Mouse (Mus musculus) induced T-regulatory cell, adult 2 months (primary cell): ENCODE results near the gene Toe1.

ENCODE experiments used
- DNase-seq: peaks from one replicate; pipeline ENCODE4 v3.0.0-alpha.2; 2012; ENCODE audit warnings: low read depth

Toe1 gene

DNA sequence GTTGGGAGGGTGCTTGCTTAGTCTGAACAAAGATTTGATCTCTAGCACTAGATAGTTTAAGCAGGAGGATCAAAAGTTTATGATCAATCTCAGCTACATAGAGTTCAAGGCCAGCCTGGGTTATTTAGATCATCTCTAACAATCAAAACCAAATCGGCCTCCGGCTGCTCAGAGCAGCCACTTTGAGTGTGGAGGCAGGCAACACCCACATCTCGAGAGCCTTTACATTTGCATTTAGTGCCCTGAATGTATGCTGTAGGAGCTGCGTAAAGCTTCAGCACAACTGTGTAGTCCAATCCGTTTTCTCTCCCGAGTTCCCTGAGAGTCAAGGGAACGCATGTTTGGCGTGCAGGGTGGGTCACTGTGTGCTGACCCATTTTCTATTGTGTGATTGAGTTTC is 15.0 kb downstream of the Toe1 start:
- DNase-seq: no peak

DNA sequence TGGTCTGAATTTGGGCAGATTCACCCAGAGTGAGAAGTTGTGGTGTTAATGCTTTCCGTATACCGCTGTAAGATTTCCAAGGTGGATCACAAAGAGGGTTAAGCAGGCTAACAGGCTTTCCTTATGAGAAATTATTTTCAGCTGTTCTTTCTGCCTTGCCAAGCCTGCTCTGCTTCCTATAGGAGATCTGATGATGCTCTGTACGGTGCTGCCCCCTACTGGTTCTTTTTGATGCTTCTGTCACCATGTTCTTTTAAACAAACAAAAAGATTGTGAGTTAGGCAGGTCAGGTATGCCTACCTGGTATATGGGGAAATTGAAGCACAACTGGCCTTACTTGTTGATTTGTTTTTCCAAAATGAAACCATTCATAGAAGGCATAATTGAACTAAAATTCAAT is 18.5 kb downstream of the Toe1 start:
- DNase-seq: peak; percentile 90

DNA sequence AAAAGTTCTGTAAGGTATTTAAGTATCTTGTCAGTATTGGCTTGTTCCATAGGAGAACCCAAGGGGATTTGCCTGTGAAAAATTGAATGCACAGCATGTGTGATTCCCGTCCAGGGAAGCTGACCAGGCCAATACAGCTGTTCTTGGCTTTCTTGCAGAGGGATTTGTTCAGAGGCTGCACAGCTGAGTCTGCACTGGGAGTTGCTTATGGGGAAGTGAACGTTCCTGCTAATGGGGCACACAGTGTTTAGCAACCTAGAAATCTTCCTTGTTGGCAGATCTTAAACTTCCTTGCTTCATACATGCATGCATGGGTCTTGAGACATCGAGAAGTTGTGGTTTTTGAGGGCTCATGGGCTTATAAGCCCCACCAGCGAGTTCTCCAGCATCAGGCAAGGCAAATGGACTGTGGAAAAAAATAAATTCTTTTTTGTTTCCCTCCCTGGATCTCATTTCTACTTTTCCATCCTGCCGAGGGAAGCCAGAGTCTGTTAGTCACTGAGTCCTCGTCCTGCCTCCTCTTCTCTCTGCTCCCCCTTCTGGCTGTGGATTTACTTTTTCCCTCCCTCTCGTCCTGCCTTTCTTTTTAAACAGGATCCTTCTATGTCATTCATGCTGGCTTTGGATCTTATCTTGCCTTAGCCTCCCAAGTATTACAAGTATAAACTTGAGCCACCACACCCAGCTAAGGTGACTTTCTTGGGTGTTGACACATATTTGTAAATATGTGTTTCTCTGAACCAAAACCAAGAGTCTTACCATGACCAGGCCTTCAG is 19.3 kb downstream of the Toe1 start:
- no peak for DNase-seq

DNA sequence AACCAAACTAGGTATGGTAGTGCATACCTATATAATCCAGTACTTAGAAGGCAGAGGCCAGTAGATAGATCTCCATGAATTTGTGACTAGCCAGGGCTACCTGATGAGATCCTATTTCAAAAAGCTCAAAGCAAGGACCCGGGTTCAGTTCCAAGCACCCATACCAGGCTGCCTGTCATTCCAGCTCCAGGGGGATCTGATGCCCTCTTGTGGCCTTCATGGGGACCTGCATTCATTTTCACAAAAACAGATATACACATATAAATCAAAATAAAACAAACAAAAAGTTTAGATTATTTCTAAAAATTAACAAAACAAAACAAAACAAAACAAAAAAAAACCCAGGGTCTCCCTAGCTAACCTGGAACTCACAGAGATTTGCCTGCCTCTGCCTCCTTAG is 20.9 kb downstream of the Toe1 start:
- peak; percentile 35 for DNase-seq

DNA sequence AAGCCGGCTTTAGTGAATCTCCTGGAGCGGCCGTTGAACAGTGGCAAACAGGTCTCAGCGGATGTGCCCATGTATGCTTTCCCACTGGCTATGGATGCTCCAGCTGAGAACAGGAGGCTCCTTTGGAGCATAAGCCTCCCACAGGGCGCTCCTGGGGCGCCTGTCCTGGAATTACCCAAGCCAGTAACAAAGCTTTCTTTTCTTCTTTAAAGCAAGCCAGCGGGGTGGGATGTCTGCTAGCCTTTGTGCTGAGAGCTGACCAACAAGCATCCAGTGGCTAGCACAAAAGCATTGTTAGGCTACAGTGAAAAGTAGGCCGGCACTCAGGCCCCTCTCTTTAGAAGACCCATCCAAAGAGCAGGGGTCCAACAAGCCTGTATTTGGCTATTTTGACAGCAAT is 25.3 kb downstream of the Toe1 start:
- no peak for DNase-seq

DNA sequence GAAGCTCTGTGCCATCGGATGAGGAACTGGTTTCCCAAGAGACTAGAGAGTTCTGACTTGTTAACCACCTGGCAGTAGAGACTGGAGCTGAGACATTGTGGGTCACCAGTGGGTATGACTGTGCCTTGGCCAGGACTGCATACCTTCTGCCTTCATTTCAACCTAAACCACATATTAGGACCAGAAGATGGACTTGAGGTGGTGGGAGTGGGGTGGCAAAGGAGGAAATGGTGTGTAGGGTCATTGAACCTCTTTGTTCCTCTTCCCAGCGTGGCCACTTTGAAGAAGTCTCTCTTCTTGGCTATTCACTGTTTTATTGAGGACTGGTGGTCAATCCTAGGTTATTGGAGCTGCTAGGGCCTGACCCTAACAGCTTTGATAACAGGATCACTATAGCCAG is 26.1 kb downstream of the Toe1 start:
- DNase-seq: no peak

DNA sequence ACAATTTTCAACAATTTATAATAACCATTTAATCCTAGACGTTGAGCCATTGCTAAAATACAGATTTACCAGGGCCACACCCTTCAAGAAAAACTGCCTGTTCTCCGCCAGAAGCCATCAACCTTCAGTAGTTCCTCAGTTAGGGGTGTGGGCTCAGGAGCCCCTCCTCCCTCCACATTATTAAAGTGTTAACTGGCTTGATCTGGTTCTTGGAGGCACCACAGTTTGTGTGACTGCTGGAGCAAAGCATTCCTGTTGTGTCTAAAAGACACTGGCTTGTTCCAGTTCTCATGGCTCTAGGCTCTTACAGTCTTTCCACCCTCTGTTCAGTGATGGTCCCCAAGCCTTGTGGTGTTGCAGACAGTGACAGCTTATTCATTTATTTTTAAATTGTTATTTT is 26.9 kb downstream of the Toe1 start:
- DNase-seq: no peak

DNA sequence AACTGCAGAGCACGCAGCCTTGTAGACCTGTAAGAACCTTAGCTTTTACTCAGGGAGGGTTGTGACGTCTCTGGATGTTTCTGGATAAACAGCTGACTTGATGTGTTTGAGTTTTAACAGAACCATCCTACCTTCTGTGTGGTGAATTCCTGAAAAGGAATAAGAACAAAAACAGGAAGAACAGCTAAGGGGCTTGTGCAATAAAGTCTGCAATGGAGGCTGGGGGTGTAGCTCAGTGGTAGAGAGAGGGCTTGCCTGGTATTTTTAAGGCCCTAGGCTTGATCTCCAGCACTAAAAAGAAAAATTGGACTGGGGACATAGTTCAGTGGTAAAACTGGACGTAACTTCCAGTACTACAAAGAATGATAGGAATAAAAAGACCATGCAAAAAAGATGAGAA is 30.4 kb downstream of the Toe1 start:
- no peak for DNase-seq

DNA sequence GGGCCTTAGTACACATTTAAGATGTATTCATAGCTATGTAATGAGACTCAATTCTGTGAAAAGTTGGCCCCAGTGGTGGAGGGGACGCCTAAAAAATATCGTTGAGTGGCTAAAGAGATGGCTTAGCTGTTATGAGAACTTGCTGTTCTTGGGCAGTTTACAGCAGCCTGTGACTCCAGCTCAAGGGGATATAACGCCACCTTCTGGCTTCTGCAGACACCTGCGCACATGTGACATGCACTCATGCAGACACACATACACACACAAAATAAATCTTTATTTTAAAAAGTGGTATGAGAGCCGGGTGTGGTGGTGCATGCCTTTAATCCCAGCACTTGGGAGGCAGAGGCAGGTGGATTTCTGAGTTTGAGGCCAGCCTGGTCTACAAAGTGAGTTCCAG is 31.0 kb downstream of the Toe1 start:
- DNase-seq: no peak

DNA sequence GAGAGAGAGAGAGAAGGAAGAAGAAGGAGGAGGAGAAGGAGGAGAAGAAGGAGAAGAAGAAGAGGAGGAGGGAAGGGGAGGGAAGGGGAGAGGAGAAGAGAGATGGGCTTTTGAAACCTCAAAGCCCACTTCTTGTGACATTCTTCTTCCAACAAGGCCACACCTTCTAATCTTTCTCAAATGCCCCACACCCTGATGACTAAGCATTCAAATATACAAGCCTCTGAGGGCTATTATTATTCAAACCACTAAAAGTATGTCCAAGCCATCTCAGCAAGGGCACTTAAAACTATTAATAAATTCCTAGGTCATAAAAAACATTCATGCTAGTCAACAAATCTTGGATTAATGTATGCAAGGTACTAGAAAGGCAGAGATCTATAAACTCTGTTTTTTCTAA is 38.4 kb downstream of the Toe1 start:
- no peak for DNase-seq

DNA sequence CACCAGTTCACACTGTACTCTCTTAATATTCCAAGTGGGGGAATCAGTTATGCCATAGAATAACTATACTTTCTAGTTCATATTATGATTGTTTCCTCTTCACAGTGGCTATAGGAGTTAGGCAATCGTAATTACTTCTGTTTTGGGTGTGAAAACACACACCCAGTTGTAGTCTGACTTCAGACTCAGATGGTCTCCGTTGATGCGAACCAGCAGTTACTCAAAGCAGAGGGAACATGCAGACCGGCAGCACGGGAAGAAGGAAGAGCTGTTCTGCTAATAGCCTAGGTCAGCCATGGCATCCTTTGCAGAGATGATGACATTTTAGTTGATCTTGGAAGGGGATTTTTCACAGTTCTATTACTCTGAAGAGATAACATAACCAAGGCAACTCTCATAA is 38.9 kb downstream of the Toe1 start:
- no peak for DNase-seq

DNA sequence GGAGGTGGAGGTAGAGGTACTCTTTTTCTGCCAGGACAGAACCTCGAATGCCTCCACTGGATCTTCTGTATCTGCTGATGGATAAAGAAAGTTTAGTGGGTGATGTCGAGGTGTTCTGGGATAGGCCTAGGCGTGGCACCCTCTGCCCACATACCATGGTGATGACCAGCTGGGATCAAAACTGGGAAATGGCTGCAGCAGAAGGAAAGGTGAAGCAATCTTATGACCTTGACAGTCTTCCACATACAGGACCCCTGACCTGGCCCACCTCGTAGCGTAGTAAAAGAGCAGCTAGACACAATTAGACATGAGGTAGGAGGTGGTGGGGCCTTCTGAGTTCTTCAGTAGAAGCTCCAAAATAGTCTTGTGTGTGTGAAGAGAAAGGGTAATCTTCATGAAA is 43.4 kb downstream of the Toe1 start:
- no peak for DNase-seq

DNA sequence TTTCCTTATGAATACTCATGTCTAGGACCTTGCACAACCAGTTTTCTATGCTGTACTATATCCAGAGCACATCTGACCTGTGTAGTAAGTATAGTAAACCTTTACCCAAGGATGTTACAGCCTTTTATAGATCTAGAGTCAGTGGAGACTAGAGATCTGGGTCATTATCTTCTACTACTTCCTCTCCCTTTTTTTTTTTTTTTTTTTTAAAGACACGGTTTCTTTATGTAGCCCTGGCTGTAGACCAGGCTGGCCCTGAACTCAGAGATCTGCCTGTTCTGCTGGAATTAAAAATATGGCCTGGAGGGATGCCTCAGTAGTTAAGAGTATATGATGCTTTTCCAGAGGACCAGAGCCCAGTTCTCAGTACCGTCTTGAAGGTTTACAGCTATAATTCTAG is 45.5 kb downstream of the Toe1 start:
- DNase-seq: no peak

DNA sequence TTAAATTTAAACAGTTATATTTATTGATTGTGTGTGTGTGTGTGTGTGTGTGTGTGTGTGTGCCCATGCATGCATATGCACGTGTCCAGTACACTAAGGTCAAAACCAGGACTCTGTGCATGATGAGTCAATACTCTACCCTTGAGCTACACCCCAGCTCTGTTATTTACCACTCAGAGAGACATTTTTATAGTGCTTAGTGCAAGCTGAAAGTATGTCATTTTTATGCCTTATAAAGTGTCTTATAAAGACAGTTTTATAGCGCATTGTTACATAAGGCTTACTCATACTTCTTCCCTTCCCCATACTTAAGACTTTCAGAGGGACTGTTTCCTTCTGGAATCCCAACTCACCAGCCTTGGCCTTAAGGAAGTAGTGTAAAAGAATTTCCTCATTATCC is 57.7 kb downstream of the Toe1 start:
- no peak for DNase-seq
